Mouse (Mus musculus) adipocyte (in vitro differentiated cells): ENCODE data around the gene Serpinf1.
A peak's percentile ranks its signal among the peaks of the same experiment; 100 is the strongest.

Experiments
- DNase-seq: peaks from one replicate; pipeline ENCODE4 v3.0.0-alpha.2; 2016; ENCODE audit warnings: low spot score

Serpinf1 gene

GRCm38 (mm10) chr11:75455041-75455736 lies 32.7 kb upstream of the Serpinf1 start:
- no peak for DNase-seq

- DNase-seq = peak; percentile 87
These were observed 31.8 kb upstream of the Serpinf1 start, which contains the start of gene Wdr81 for GRCm38 (mm10) chr11:75453991-75454930. Wdr81 (minus strand) TSS chr11:75454717.

GRCm38 (mm10) chr11:75452812-75453557 lies 30.5 kb upstream of the Serpinf1 start:
- DNase-seq = no peak

GRCm38 (mm10) chr11:75452081-75452480 lies 29.6 kb upstream of the Serpinf1 start:
- DNase-seq = no peak

GRCm38 (mm10) chr11:75450936-75451335 lies 28.4 kb upstream of the Serpinf1 start:
- DNase-seq = no peak

GRCm38 (mm10) chr11:75450304-75450908 lies 27.9 kb upstream of the Serpinf1 start:
- no peak for DNase-seq

- no peak for DNase-seq
These were observed 27.2 kb upstream of the Serpinf1 start for GRCm38 (mm10) chr11:75449695-75450094.

GRCm38 (mm10) chr11:75448575-75448974 lies 26.1 kb upstream of the Serpinf1 start:
- DNase-seq = no peak

GRCm38 (mm10) chr11:75443711-75444110 lies 21.2 kb upstream of the Serpinf1 start:
- DNase-seq = no peak

- DNase-seq = no peak
These were observed 19.1 kb upstream of the Serpinf1 start for GRCm38 (mm10) chr11:75441601-75442000.

GRCm38 (mm10) chr11:75441034-75441433 lies 18.5 kb upstream of the Serpinf1 start:
- no peak for DNase-seq

GRCm38 (mm10) chr11:75439951-75440350 lies 17.4 kb upstream of the Serpinf1 start:
- no peak for DNase-seq

GRCm38 (mm10) chr11:75439363-75439762 lies 16.9 kb upstream of the Serpinf1 start, which contains the start of gene Serpinf2:
Serpinf2 (minus strand) TSS chr11:75439591.
- no peak for DNase-seq

- no peak for DNase-seq
These were observed 16.3 kb upstream of the Serpinf1 start for GRCm38 (mm10) chr11:75438804-75439203.

GRCm38 (mm10) chr11:75438194-75438593 lies 15.7 kb upstream of the Serpinf1 start:
- no peak for DNase-seq

- DNase-seq = no peak
These were observed 11.6 kb upstream of the Serpinf1 start for GRCm38 (mm10) chr11:75434138-75434537.

- DNase-seq = no peak
These were observed 8.8 kb upstream of the Serpinf1 start for GRCm38 (mm10) chr11:75431307-75431706.

- no peak for DNase-seq
These were observed 6.7 kb upstream of the Serpinf1 start for GRCm38 (mm10) chr11:75429019-75429705.

GRCm38 (mm10) chr11:75424459-75424858 lies 2.0 kb upstream of the Serpinf1 start:
- DNase-seq = no peak

- DNase-seq = no peak
These were observed 1.5 kb upstream of the Serpinf1 start for GRCm38 (mm10) chr11:75424033-75424432.

- no peak for DNase-seq
These were observed 590 bp upstream of the Serpinf1 start for GRCm38 (mm10) chr11:75423091-75423490.
